Mouse (Mus musculus) liver, postnatal 0 days (tissue): ENCODE data around the gene Rbm44.

Source experiments
- CTCF ChIP-seq: sonication (generic); IDR thresholded peaks from 2 replicates; pipeline ENCODE4 v1.5.1; 2016; ENCODE audit warnings: antibody characterized with exemption, low read depth
- EP300 ChIP-seq: IDR thresholded peaks from 2 replicates; pipeline ENCODE4 v1.6.1; 2016; ENCODE audit warnings: antibody characterized with exemption, low read depth, mild to moderate bottlenecking

DNA sequence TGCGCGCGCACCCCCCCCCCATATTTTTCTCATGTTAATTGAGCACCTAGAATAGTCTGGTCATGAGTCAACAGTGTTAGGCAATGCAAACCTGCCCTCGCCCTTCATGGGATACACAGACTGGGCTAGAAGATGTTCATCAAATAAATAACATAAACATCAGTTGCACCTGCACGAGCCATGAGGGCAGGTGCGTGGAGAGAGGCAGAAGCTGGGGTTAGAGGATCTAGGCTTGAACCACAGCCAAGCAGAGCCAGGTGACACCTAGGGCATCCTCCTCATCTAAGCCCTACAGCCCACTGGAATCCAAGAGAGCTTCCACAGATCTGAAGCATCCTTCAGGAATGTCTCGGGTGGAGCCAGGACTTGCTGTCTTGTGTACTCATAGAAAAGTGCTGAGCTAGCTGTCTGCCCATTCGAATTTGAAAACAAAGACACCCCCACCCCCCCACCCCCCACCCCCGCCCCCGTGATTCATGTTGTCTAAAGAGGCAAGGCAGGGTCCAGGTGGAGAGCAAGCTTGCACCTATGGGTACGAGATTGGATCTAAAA, 47.5 kb upstream of the Rbm44 start:
- TF ChIP-seq CTCF = no peak
- no peak for TF ChIP-seq EP300
